Mouse (Mus musculus) left cerebral cortex, adult 18-20 months (tissue): ENCODE measurements around the gene Fam110c. TPM values are rescaled to one million over a fixed set of nuclear protein-coding genes. Genes with fewer than 3 reads are reported as not detected.

Experiments used
- DNase-seq, 2 experiments: peaks; one replicate each; pipeline ENCODE4 v3.0.0; 2021 to 2022; ENCODE audit warnings: low spot score in 2 of 2, mixed read lengths in 1 of 2
- total RNA-seq, 2 experiments: library from RNA; stranded (reverse); gene quantifications; 2 replicates each; pipeline ENCODE4 v1.2.3; 2021

Fam110c gene
- total RNA-seq, 2 experiments from 2014 or later: not detected

DNA sequence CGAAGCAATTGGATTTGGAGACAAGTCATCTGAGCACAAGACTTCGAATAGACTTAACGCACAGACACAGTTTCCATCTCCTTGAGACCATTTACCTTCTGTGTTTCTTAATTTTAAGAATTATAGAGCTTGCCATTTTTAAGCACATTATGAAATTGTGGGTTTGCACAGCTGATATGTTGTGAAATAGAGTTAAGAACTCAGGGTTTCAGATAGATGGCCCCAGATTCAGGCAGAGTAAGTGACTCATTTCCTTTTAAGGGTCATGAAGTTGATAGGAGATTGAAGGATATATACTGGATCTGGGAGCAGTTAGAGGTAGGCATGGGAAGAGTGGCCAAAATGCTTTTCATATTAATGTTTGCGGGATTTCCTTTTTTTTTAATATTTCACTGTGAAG is 27.5 kb downstream of the Fam110c start:
- DNase-seq: no peak

DNA sequence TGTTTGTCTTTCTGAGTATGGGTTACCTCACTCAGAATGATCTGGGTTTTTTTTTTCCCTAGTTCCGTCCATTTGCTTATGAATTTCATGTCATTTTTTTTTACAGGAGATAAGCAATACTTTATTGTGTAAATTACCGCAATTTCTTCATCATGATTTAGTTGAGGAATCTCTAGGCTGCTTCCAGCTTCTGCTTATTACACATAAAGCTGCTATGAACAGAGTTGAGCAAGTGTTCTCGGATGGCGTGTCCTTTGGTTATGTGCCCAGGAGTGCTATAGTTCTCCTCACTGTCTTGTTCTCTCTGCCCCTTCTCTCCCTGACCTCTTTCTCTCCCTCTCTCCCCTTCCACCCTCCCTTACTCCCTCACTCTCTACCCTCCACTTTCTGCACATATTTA is 28.2 kb downstream of the Fam110c start:
- DNase-seq: no peak

DNA sequence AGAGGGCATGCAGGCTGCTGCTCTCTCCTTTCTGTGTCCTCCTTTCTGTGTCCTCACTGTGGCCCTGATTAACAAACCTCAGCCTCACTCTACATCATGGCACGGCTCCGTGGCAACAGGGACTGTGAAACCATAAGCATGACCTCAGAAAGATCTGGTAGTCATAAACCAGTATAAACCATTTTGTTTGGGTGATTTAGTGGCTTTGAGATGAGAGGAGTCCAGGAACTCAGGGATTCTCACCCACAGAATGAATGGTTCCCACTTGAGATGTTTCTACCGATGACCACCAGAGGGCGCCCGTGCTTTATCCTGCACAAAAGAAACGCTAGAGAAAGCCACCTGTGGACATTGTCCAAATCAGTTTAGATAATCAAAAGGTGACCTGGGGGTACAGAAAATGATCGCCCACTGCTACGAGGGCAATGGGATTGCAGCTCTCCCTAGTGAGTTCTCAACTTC is 42.4 kb downstream of the Fam110c start:
- DNase-seq: peak; percentile 48 to 65

DNA sequence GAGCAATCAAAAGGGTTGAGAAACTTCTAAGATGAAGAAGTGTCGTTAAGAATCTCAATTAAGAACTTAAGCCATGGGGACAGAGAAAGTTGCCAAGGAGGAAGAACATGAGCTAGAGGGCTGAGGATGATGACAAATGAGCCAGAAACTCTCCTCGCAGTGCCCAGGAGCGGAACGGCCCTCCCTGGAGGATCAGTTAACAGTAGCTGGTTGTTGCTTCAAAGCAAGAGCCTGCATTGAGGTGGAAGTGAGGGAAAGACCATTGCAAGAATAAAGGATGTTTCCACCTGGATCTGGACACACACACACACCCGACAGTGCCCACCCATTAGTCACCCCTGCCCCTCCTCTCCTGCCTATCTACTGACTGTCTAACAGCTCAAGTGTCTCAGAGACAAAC is 46.9 kb downstream of the Fam110c start:
- no peak for DNase-seq

DNA sequence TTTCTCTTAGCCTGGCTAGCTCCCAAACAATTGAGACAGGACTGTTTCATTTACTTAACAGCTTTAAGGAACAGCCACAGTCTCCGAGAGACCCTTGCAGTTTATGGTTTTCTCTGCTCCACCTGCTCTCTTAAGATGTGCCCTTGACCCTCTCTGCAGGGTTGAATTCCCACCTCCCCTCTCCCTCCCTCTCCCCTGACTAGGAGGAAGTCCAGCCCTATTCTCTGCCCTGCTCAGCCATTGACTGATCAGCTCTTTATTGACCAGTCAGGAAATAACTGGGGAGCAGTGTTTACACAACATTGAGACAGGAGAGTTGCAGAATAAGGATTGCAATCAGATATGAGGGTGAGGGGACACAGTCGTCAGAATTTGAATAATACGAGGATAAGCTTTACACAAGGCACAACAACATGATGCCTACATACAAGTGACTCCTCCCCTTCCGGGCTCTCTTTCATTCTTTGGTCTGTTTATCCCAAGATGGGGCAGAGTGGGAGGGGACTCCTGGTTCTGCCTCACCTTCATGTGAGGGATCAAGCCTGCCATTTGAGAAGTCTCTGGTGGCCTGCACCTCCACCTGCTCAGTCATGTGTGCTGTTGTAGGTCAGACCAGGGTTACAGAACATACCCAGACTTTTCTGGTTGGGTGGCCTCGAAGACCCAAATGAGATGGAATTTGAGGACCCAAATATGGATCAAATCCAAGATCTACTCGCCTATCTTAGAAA is 49.4 kb downstream of the Fam110c start:
- DNase-seq: no peak

DNA sequence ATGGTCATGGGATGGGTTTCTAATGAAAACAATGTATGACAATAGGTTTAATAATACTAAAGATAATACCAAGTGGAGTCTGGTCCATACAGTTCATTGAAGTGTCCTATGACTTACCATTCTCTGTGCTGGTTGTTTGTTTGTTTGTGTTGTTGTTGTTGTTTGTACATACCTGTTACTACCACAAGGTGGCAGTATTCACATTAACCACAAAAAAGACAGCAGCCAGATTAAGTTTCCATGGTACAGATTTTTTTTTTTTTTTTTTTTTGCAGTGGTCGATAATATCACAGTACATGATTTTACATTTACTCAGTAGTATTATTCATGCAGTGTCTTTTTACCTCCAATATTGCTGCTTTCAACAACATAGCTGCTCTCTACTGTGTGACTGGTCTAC is 52.4 kb downstream of the Fam110c start:
- DNase-seq: no peak

DNA sequence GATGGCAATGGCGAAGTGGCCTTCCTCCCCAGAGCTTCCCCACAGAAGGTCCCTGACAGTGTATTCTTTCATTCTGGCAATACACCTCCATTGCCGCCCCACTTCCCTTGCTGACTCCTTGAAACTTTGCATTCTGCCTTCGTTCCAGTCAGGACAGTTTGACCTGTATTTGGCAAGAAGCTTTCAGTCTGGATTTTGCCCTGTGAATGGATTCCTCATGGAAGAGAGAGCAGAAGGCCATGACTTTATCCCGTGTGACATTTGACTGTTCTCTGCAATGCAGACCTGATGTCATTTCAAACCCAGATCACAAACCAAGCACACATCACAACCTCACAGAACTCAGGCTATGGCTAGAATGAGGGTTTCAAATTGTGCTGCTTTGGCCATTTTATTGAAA is 55.9 kb downstream of the Fam110c start:
- no peak for DNase-seq

Other genes with a start within 250 kb of the Fam110c start
- gene Alkal2, start 189.5 kb upstream of the Fam110c start, total RNA-seq: 1 to 10 TPM; 2.2 to 4.0 TPM
- gene Acp1, start 162.3 kb upstream of the Fam110c start, total RNA-seq: 10 to 100 TPM; 56.8 to 57.5 TPM
- gene Sh3yl1, start 162.2 kb upstream of the Fam110c start, total RNA-seq: 10 to 100 TPM; 13.8 to 14.0 TPM
- not detected for gene Gm6993, start 166.9 kb downstream of the Fam110c start, total RNA-seq
- gene Lamb1, start 191.4 kb downstream of the Fam110c start, total RNA-seq: 10 to 100 TPM; 16.4 to 17.3 TPM